Comparison of ENCODE assay signal across 10 mouse cellular contexts in the genomic region with DNA sequence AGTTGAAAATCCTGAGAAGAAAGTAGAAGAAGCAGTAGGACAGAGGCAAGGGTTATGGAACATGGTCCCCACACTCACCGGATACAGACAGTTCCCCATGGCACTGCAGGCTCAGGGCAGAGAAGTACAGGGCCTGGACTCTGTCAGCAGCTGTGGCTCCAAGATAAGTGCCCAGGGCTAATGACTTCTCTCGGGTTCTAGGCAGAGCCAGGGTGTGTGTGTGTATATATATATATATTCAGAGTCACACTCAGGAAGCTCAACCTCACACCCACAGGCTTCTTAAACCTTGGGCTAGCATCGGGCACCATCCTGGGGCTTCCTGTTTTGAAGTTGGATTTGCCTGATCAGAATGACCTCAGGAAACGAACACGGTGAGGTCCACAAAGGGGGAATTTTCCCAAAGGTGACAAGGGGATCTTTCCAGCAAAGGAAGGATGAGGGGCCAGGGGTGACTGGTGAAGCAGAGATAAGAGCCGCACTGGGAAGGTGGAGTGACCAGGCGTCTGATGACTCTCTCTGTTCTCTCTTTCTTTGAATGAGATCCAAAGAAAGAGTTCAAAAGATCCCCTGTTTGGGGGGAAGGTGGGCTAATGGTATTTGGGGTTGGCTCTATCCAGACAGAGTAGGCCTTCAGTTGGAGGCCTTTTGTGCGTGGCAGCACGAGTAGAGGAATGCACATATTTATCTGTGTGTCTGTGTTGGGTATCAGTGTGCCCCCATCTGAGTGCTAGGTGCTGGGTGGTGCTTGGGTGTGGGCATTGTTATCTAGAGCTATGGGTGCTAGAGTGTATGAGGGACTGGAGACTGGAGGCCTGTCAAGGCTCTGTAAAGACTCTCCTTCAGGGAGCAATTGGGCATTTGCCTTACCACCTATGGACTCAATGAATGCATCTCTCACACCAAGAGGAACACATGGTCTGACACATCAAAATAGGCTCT. TPM values are rescaled to one million over a fixed set of nuclear protein-coding genes. Genes with fewer than 3 reads are reported as not detected.
A peak's percentile ranks its signal among the peaks of the same experiment; 100 is the strongest.
DNase-seq lines count a peak whose midpoint lies in the region; ATAC-seq lines count a peak whose summit lies in the region.
"Had no signal": no experiment of that assay in that cellular context is flagged by ENCODE, and none has a peak within 500 bp of the region (broad histone marks: within the 10 kb centered on the region; RNA-seq: fewer than 3 reads in every experiment).

Gene Ackr1 (minus strand): TSS at position 439 of the 942 bp plus-strand sequence.

- H3K27ac ChIP-seq in kidney, embryonic 16.5 days (ENCODE audit: low read length), result no peak within 1 kb of the TSS
- H3K27ac ChIP-seq in neural tube, embryonic 14.5 days (ENCODE audit: low read depth, low read length), result no peak within 1 kb of the TSS
- H3K27ac ChIP-seq: embryonic facial prominence, embryonic 15.5 days; limb, embryonic 15.5 days had no signal

- H3K4me2 ChIP-seq in kidney, embryonic 16.5 days (replicated peaks; ENCODE audit: low read depth, low read length), result no peak within 1 kb of the TSS
- H3K4me2 ChIP-seq in neural tube, embryonic 14.5 days (ENCODE audit: low read depth, low read length), result no peak within 1 kb of the TSS
- H3K4me2 ChIP-seq: embryonic facial prominence, embryonic 15.5 days; limb, embryonic 15.5 days had no signal

- no peaks in the 10 kb centered on the region for H3K4me1 ChIP-seq in kidney, embryonic 16.5 days (ENCODE audit: insufficient read depth, low read length)
- peaks cover 92% of the 10 kb centered on the region for H3K4me1 ChIP-seq in erythroblast, embryonic 14.5 days (ENCODE audit: control insufficient read depth)
- H3K4me1 ChIP-seq in neural tube, embryonic 14.5 days (ENCODE audit: control insufficient read depth, insufficient read depth, low read length), result no peaks in the 10 kb centered on the region
- H3K4me1 ChIP-seq: embryonic facial prominence, embryonic 15.5 days; limb, embryonic 15.5 days had no signal

- no peak within 1 kb of the TSS for H3K9ac ChIP-seq in kidney, embryonic 16.5 days (replicated peaks; ENCODE audit: low read length)
- H3K9ac ChIP-seq in neural tube, embryonic 14.5 days (replicated peaks; ENCODE audit: low read depth, low read length), result no peak within 1 kb of the TSS
- H3K9ac ChIP-seq: embryonic facial prominence, embryonic 15.5 days; limb, embryonic 15.5 days had no signal

- WGBS in kidney, embryonic 16.5 days, result 61% methylated on average over 9 of the region's 9 CpGs
- whole genome bisulfite sequencing in neural tube, embryonic 14.5 days, result 78% methylated on average over 9 of the region's 9 CpGs

- DNase-seq in kidney, adult 18-20 months, result no peak
- no peak for DNase-seq in left cerebral cortex, adult 8-10 months (ENCODE audit: low spot score in 2 of 2)
- DNase-seq in ovary, adult 18-20 months (ENCODE audit: low spot score), result no peak
- DNase-seq in adrenal gland, postnatal 14 days, result no peak
- DNase-seq in retina, embryonic 14.5 days (ENCODE audit: low spot score), result no peak

- ATAC-seq in kidney, embryonic 16.5 days (ENCODE audit: low FRiP score, low TSS enrichment), result peak; percentile 40; the same call in 1 of the 2 replicates
- ATAC-seq in neural tube, embryonic 14.5 days (ENCODE audit: low read depth), result no peak

- H3K36me3 ChIP-seq in kidney, embryonic 16.5 days (ENCODE audit: insufficient read depth, low read length), result no peaks in the 10 kb centered on the region
- peaks cover 65% of the 10 kb centered on the region for H3K36me3 ChIP-seq in erythroblast, embryonic 14.5 days (ENCODE audit: control insufficient read depth)
- H3K36me3 ChIP-seq in neural tube, embryonic 14.5 days (ENCODE audit: control insufficient read depth, insufficient read depth, low read length), result peaks cover 7% of the 10 kb centered on the region
- H3K36me3 ChIP-seq: embryonic facial prominence, embryonic 15.5 days; limb, embryonic 15.5 days had no signal

- H3K4me3 ChIP-seq in kidney, embryonic 16.5 days (ENCODE audit: low read length), result no peak within 1 kb of the TSS
- H3K4me3 ChIP-seq in erythroblast, embryonic 14.5 days (replicated peaks), result peak within 1 kb of the TSS; percentile 74
- no peak within 1 kb of the TSS for H3K4me3 ChIP-seq in neural tube, embryonic 14.5 days (ENCODE audit: low read depth, low read length)
- H3K4me3 ChIP-seq: embryonic facial prominence, embryonic 15.5 days; limb, embryonic 15.5 days had no signal

- H3K9me3 ChIP-seq in kidney, embryonic 16.5 days (ENCODE audit: low read length), result no peaks in the 10 kb centered on the region
- no peaks in the 10 kb centered on the region for H3K9me3 ChIP-seq in erythroblast, embryonic 14.5 days (ENCODE audit: control insufficient read depth, low read length)
- no peaks in the 10 kb centered on the region for H3K9me3 ChIP-seq in neural tube, embryonic 14.5 days (ENCODE audit: control insufficient read depth, low read length)
- H3K9me3 ChIP-seq: embryonic facial prominence, embryonic 15.5 days; limb, embryonic 15.5 days had no signal

- no peaks in the 10 kb centered on the region for H3K27me3 ChIP-seq in kidney, embryonic 16.5 days (ENCODE audit: insufficient read depth, low read length)
- no peaks in the 10 kb centered on the region for H3K27me3 ChIP-seq in erythroblast, embryonic 14.5 days (ENCODE audit: control insufficient read depth)
- H3K27me3 ChIP-seq in neural tube, embryonic 14.5 days (ENCODE audit: control insufficient read depth, insufficient read depth, low read length), result no peaks in the 10 kb centered on the region
- H3K27me3 ChIP-seq: embryonic facial prominence, embryonic 15.5 days; limb, embryonic 15.5 days had no signal

RNA-seq across cellular contexts. Expression of gene Ackr1, which starts in this region (rescaled TPM):
- polyA plus RNA-seq in kidney, embryonic 16.5 days (2015; fragmentation: Nextera tagmentation; extraction: Ambion mirVana), result 0.45 and 0.75 TPM in 2 replicates
- 1.0 and 1.7 TPM in 2 replicates for polyA plus RNA-seq in erythroblast, embryonic 14.5 days (2012)
- 10 to 100 TPM; 58.7 to 67.1 (median 61.4) TPM for total RNA-seq in left cerebral cortex, adult 8-10 months (2022)
- polyA plus RNA-seq in neural tube, embryonic 14.5 days (2014; fragmentation: Nextera tagmentation; extraction: Ambion mirVana), result 34.4 and 35.6 TPM in 2 replicates
- 2.8 and 6.0 TPM in 2 replicates for total RNA-seq in adrenal gland, postnatal 14 days (2021)

Comparison
In these comparisons a context has a peak if more than half of its experiments do, and no peak if none do; other contexts are left out.
1. RNA of gene Ackr1 (polyA plus RNA-seq): 34.4 to 35.6 TPM in neural tube, embryonic 14.5 days; 1.0 to 1.7 TPM in erythroblast, embryonic 14.5 days and 0.45 to 0.75 TPM in kidney, embryonic 16.5 days; every median in the first group is over 10 times any median in the second.
2. Peak in ATAC-seq in kidney, embryonic 16.5 days; RNA of the gene not detected or under 1 TPM.